Mouse (Mus musculus) lung, adult 2 months (tissue): Measurements from ENCODE around the gene Ugt3a1.

Experiments
- CTCF ChIP-seq: fragments of 200-500 bp; IDR thresholded peaks from 2 replicates; pipeline ENCODE4 v1.5.1; 2011; ENCODE audit warnings: mild to moderate bottlenecking, low read length, control low read depth; ENCODE audit not compliant: insufficient read depth
- POLR2A ChIP-seq: fragments of 200-500 bp; IDR thresholded peaks from 2 replicates; pipeline ENCODE4 v1.6.1; 2011; ENCODE audit warnings: low read depth, mild to moderate bottlenecking, control low read depth, low read length, borderline replicate concordance; ENCODE audit errors: extremely low read depth

- TF ChIP-seq CTCF, result no peak
- TF ChIP-seq POLR2A, result no peak
Measured at GRCm38 (mm10) chr15:9252891-9253290, 23.8 kb upstream of the Ugt3a1 start.
